Mouse (Mus musculus) lung, embryonic 14.5 days (tissue): ENCODE results near the gene Eef1akmt2. TPM values are rescaled to one million over a fixed set of nuclear protein-coding genes. Genes with fewer than 3 reads are reported as not detected.

Experiments used
- ATAC-seq: fragments of 200-750 bp; cut with Nextera tagmentation; 2 replicates; pipeline ENCODE4 v1.8.0; 2017; ENCODE audit warnings: mild to moderate bottlenecking, moderate TSS enrichment, moderate library complexity; ENCODE audit not compliant: insufficient read depth
- DNase-seq: peaks from one replicate; pipeline ENCODE4 v3.0.0-alpha.2; 2015
- H3K27ac ChIP-seq: fragments of 300-500 bp; sonication (generic); 2 replicates; pipeline ENCODE4 v1.5.1; 2014; ENCODE audit warnings: low read depth, mild to moderate bottlenecking, moderate library complexity
- H3K27me3 ChIP-seq: fragments of 300-500 bp; sonication (generic); 2 replicates; pipeline ENCODE4 v1.6.1; 2014; ENCODE audit warnings: low read length, control low read depth; ENCODE audit not compliant: insufficient read depth
- H3K36me3 ChIP-seq: fragments of 300-500 bp; sonication (generic); 2 replicates; pipeline ENCODE4 v1.6.1; 2014; ENCODE audit warnings: control low read depth; ENCODE audit not compliant: insufficient read depth
- H3K4me1 ChIP-seq: fragments of 300-500 bp; sonication (generic); 2 replicates; pipeline ENCODE4 v1.6.1; 2014; ENCODE audit warnings: antibody characterized with exemption, control low read depth; ENCODE audit not compliant: insufficient read depth
- H3K4me2 ChIP-seq: fragments of 300-500 bp; sonication (generic); 2 replicates; pipeline ENCODE4 v1.6.1; 2014; ENCODE audit warnings: mild to moderate bottlenecking
- H3K4me3 ChIP-seq: fragments of 300-500 bp; sonication (generic); 2 replicates; pipeline ENCODE4 v1.5.1; 2014; ENCODE audit warnings: low read depth, low read length
- H3K9ac ChIP-seq: fragments of 300-500 bp; sonication (generic); 2 replicates; pipeline ENCODE4 v1.6.1; 2014
- H3K9me3 ChIP-seq: fragments of 300-500 bp; sonication (generic); 2 replicates; pipeline ENCODE4 v1.6.1; 2016; ENCODE audit warnings: low read depth, low read length, control low read depth
- CTCF ChIP-seq: IDR thresholded peaks from 2 replicates; pipeline ENCODE4 v1.5.1; 2016; ENCODE audit warnings: antibody characterized with exemption, low read depth
- WGBS: fragments of 180-500 bp; shearing (Covaris S2); extraction: QIAGEN DNeasy Blood & Tissue Kit; methylation state at CpG from one replicate; pipeline ENCODE4 v1.1.7; 2014; 5-methylcytosine and 5-hydroxymethylcytosine counted together
- polyA plus RNA-seq: library from polyadenylated mRNA; unstranded; fragments of >200 nt; fragmentation: Nextera tagmentation; extraction: Ambion mirVana; gene quantifications from 2 replicates; pipeline ENCODE4 v1.2.1, GENCODE M21; 2014

The Eef1akmt2 gene
- 55.6 and 61.8 TPM in 2 replicates for polyA plus RNA-seq

DNA sequence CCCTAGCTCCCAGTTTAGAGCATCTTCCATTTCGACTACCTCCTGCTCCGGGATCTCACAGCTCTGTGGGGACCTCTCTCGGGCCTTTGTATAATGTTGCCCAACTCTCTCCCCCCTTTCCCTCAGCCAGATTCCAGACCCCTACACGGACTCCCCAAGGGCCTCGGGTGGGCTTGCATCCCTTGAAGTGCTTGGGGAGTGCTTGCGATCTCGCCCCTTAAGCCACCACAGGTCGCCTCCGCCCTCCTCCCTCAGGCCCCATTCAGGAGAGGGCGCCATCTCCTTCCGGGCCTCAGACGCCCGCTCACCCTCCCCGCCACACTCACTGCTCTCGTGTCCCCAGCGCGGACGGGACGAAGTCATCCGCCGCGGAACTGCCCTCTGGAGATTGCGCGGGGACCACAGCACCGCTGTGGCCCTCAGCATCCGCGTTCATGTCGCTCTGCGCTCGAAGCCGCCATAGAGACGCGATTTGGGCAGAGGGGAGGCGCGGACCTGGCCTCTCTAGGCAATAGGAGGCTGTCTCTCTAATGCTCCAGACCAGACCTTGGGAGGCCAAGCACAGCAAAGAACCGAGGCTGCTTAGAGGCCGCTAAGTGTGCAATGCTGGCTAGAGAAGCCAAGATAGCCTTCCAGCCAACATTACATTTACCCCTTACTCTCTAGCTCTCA is at the start of gene Eef1akmt2:
TSS of gene Eef1akmt2 (minus strand) at position 501 of the 672 bp plus-strand sequence.
- under 1% methylated on average over 37 of the region's 37 CpGs for WGBS
- ATAC-seq (peak; percentile 99), DNase-seq (peak; percentile 94)
- Histone ChIP-seq H3K36me3 (peaks cover 31% of the 10 kb centered on the region), H3K9me3 (no peaks in the 10 kb centered on the region), H3K9ac (peak within 1 kb of the TSS; percentile 96), H3K4me3 (peak within 1 kb of the TSS; percentile 79), H3K27me3 (no peaks in the 10 kb centered on the region), H3K27ac (peak within 1 kb of the TSS; percentile 99), H3K4me1 (0 out of 2 replicates have a peak, but pooled peaks cover 3% of the 10 kb centered on the region), H3K4me2 (peak within 1 kb of the TSS; percentile 73)
- TF ChIP-seq CTCF: peak; percentile 29; the same call in 1 of the 2 replicates

GRCm38 (mm10) chr7:132900826-132901531 is 48.5 kb upstream of the Eef1akmt2 start:
- WGBS: 37% methylated on average over 2 of the region's 2 CpGs
- H3K4me3 ChIP-seq: no peak overlapping the region
- H3K27me3 ChIP-seq: no peaks in the 10 kb centered on the region
- H3K36me3 ChIP-seq: no peaks in the 10 kb centered on the region
- peak; percentile 70 for ATAC-seq
- H3K27ac ChIP-seq: no peak overlapping the region
- no peaks in the 10 kb centered on the region for H3K4me1 ChIP-seq
- H3K9me3 ChIP-seq: no peaks in the 10 kb centered on the region
- H3K9ac ChIP-seq: no peak overlapping the region
- no peak for TF ChIP-seq CTCF
- H3K4me2 ChIP-seq: no peak overlapping the region
- peak; percentile 14 for DNase-seq

DNA sequence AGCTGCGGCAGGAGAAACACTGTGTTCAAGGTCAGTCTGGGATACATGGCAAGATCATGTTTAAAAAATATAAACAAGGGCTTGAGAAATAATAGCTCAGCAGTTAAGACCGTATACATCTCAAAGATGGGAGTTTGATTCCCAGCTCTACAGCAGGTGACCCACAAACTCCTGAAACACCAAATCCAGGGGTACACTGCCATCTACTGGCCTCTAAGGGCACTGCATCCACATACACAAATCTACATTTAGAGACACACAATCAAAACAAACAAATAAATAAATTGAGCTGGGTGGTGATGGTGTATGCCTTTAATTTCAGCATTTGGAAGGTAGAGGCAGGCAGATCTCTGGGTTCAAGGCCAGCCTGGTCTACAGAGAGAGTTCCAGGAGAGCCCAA is 45.8 kb upstream of the Eef1akmt2 start:
- ATAC-seq (no peak), DNase-seq (no peak)
- no peak overlapping the region for H3K4me3 ChIP-seq
- H3K4me2 ChIP-seq: no peak overlapping the region
- H3K4me1 ChIP-seq: no peaks in the 10 kb centered on the region
- H3K27me3 ChIP-seq: no peaks in the 10 kb centered on the region
- H3K27ac ChIP-seq: no peak overlapping the region
- no peaks in the 10 kb centered on the region for H3K9me3 ChIP-seq
- H3K36me3 ChIP-seq: no peaks in the 10 kb centered on the region
- WGBS: 90% methylated on average over 2 of the region's 2 CpGs
- no peak overlapping the region for H3K9ac ChIP-seq
- peak; percentile 62 for TF ChIP-seq CTCF

- 81% methylated on average over 10 of the region's 10 CpGs for WGBS
- no peak for ATAC-seq
- Histone ChIP-seq H3K4me2 (no peak overlapping the region), H3K9ac (no peak overlapping the region), H3K9me3 (no peaks in the 10 kb centered on the region), H3K27ac (no peak overlapping the region), H3K4me3 (no peak overlapping the region), H3K27me3 (no peaks in the 10 kb centered on the region), H3K4me1 (no peaks in the 10 kb centered on the region), H3K36me3 (no peaks in the 10 kb centered on the region)
- DNase-seq: no peak
- no peak for TF ChIP-seq CTCF
Measured at GRCm38 (mm10) chr7:132897258-132897657, 44.8 kb upstream of the Eef1akmt2 start.

GRCm38 (mm10) chr7:132896206-132896815 is 43.8 kb upstream of the Eef1akmt2 start:
- Histone ChIP-seq H3K36me3 (no peaks in the 10 kb centered on the region), H3K4me1 (no peaks in the 10 kb centered on the region), H3K9me3 (no peaks in the 10 kb centered on the region), H3K27ac (no peak overlapping the region), H3K9ac (no peak overlapping the region), H3K4me2 (no peak overlapping the region), H3K4me3 (no peak overlapping the region), H3K27me3 (no peaks in the 10 kb centered on the region)
- no peak for TF ChIP-seq CTCF
- ATAC-seq: no peak
- 81% methylated on average over 9 of the region's 9 CpGs for WGBS
- no peak for DNase-seq

GRCm38 (mm10) chr7:132894841-132895555 is 42.5 kb upstream of the Eef1akmt2 start:
- H3K36me3 ChIP-seq: no peaks in the 10 kb centered on the region
- no peaks in the 10 kb centered on the region for H3K27me3 ChIP-seq
- H3K4me1 ChIP-seq: no peaks in the 10 kb centered on the region
- 46% methylated on average over 7 of the region's 7 CpGs for whole genome bisulfite sequencing
- H3K4me3 ChIP-seq: no peak overlapping the region
- no peak overlapping the region for H3K4me2 ChIP-seq
- H3K9me3 ChIP-seq: no peaks in the 10 kb centered on the region
- no peak overlapping the region for H3K9ac ChIP-seq
- no peak for ATAC-seq
- no peak for TF ChIP-seq CTCF
- DNase-seq: peak; percentile 50
- H3K27ac ChIP-seq: no peak overlapping the region
